Mouse (Mus musculus): Measurements from ENCODE around the gene Ms4a5. TPM values are rescaled to one million over a fixed set of nuclear protein-coding genes. Genes with fewer than 3 reads are reported as not detected.
"Not testable (repeated sequence)": the region's sequence is repeated elsewhere in the genome, so short reads cannot be mapped to it uniquely, and the experiment has no call there.

Ms4a5 gene
- polyA plus RNA-seq, 1 experiment, result not detected

GRCm38 (mm10) chr19:11266956-11267355 is 16.7 kb downstream of the Ms4a5 start:
- H3K4me1 ChIP-seq (ENCODE audit: control insufficient read depth, insufficient read depth, low read length), result no peaks in the 10 kb centered on the region
- no peak overlapping the region for H3K4me3 ChIP-seq (ENCODE audit: insufficient read depth, low read length)
- no peak overlapping the region for H3K27ac ChIP-seq (ENCODE audit: insufficient read depth, low read length)
- no peak for TF ChIP-seq CTCF (IDR thresholded peaks at IDR 0.05; ENCODE audit: extremely low read depth, insufficient read depth, low read length)
- no peak for TF ChIP-seq POLR2A (IDR thresholded peaks at IDR 0.05; ENCODE audit: extremely low read depth, insufficient read depth, low read length)

- TF ChIP-seq POLR2A (IDR thresholded peaks at IDR 0.05; ENCODE audit: extremely low read depth, insufficient read depth, low read length), result no peak
- TF ChIP-seq CTCF (IDR thresholded peaks at IDR 0.05; ENCODE audit: extremely low read depth, insufficient read depth, low read length), result no peak
- no peaks in the 10 kb centered on the region for H3K4me1 ChIP-seq (ENCODE audit: control insufficient read depth, insufficient read depth, low read length)
- no peak within 1 kb of the TSS for H3K27ac ChIP-seq (ENCODE audit: insufficient read depth, low read length)
- no peak within 1 kb of the TSS for H3K4me3 ChIP-seq (ENCODE audit: insufficient read depth, low read length)
Observed at GRCm38 (mm10) chr19:11266052-11266845, 17.4 kb downstream of the Ms4a5 start, which contains the start of gene Ms4a1. Gene Ms4a1 (minus strand): TSS chr19:11266241.

GRCm38 (mm10) chr19:11264602-11265185 is 19.0 kb downstream of the Ms4a5 start:
- no peak for TF ChIP-seq POLR2A (IDR thresholded peaks at IDR 0.05; ENCODE audit: extremely low read depth, insufficient read depth, low read length)
- TF ChIP-seq CTCF (IDR thresholded peaks at IDR 0.05; ENCODE audit: extremely low read depth, insufficient read depth, low read length), result no peak
- Histone ChIP-seq H3K27ac (ENCODE audit: insufficient read depth, low read length) (no peak overlapping the region), H3K4me3 (ENCODE audit: insufficient read depth, low read length) (no peak overlapping the region), H3K4me1 (ENCODE audit: control insufficient read depth, insufficient read depth, low read length) (no peaks in the 10 kb centered on the region)

GRCm38 (mm10) chr19:11263549-11263948 is 20.1 kb downstream of the Ms4a5 start:
- Histone ChIP-seq H3K4me3 (ENCODE audit: insufficient read depth, low read length) (no peak overlapping the region), H3K4me1 (ENCODE audit: control insufficient read depth, insufficient read depth, low read length) (no peaks in the 10 kb centered on the region), H3K27ac (ENCODE audit: insufficient read depth, low read length) (no peak overlapping the region)
- TF ChIP-seq CTCF (IDR thresholded peaks at IDR 0.05; ENCODE audit: extremely low read depth, insufficient read depth, low read length), result no peak
- TF ChIP-seq POLR2A (IDR thresholded peaks at IDR 0.05; ENCODE audit: extremely low read depth, insufficient read depth, low read length), result no peak

GRCm38 (mm10) chr19:11262932-11263331 is 20.7 kb downstream of the Ms4a5 start:
- H3K4me3 ChIP-seq (ENCODE audit: insufficient read depth, low read length); H3K4me1 ChIP-seq (ENCODE audit: control insufficient read depth, insufficient read depth, low read length): not testable (repeated sequence)

DNA sequence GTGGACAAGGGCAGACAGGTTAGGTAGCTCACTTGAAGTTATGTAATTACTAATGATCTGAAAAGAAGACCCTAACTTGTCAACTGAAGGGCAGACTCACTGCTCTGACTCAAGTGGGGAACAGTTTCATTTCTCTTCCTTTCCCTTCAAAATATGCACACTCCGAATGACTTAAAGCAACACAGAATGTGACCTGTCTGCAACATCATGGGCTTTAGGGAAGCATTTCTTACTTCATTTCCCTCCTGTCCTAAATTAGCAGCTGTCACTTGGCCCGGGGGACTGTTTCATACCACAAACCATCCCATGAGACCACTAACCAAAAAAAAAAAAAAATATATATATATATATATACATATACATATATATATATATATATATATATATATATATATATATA is 22.2 kb downstream of the Ms4a5 start:
- Histone ChIP-seq H3K4me3 (ENCODE audit: insufficient read depth, low read length) (no peak overlapping the region), H3K4me1 (ENCODE audit: control insufficient read depth, insufficient read depth, low read length) (no peaks in the 10 kb centered on the region), H3K27ac (ENCODE audit: insufficient read depth, low read length) (no peak overlapping the region)
- TF ChIP-seq POLR2A (IDR thresholded peaks at IDR 0.05; ENCODE audit: extremely low read depth, insufficient read depth, low read length), result no peak
- TF ChIP-seq CTCF (IDR thresholded peaks at IDR 0.05; ENCODE audit: extremely low read depth, insufficient read depth, low read length), result no peak

More at GRCm38 (mm10) chr19:11262932-11263331, 20.7 kb downstream of the Ms4a5 start:
- H3K27ac ChIP-seq (ENCODE audit: insufficient read depth, low read length), result not testable (repeated sequence)

GRCm38 (mm10) chr19:11244230-11244629 is 39.4 kb downstream of the Ms4a5 start:
- TF ChIP-seq POLR2A (IDR thresholded peaks at IDR 0.05; ENCODE audit: extremely low read depth, insufficient read depth, low read length) (no peak), CTCF (IDR thresholded peaks at IDR 0.05; ENCODE audit: extremely low read depth, insufficient read depth, low read length) (no peak)
- H3K4me1 ChIP-seq (ENCODE audit: control insufficient read depth, insufficient read depth, low read length), result no peaks in the 10 kb centered on the region
- no peak overlapping the region for H3K27ac ChIP-seq (ENCODE audit: insufficient read depth, low read length)
- no peak overlapping the region for H3K4me3 ChIP-seq (ENCODE audit: insufficient read depth, low read length)

DNA sequence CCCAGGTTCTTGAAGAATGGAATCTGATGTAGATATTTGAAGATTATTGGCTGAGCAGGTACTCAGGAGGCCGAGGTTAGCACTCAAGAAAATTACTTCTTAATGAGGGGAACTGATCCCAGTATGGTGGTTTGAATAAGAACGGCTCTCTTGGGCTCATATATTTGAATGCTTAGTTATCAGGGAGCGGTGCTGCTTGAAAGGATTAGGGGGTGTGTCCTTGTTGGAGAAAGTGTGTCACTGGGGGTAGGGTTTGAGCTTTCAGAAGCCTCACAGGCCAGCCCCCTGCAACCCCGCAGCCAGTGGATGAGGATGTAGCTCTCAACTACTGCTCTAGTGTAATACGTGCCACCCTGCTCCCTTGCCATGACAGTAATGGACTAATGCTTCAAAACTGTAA is 41.1 kb downstream of the Ms4a5 start:
- no peak for TF ChIP-seq POLR2A (IDR thresholded peaks at IDR 0.05; ENCODE audit: extremely low read depth, insufficient read depth, low read length)
- TF ChIP-seq CTCF (IDR thresholded peaks at IDR 0.05; ENCODE audit: extremely low read depth, insufficient read depth, low read length), result no peak
- H3K4me3 ChIP-seq (ENCODE audit: insufficient read depth, low read length), result no peak overlapping the region
- no peaks in the 10 kb centered on the region for H3K4me1 ChIP-seq (ENCODE audit: control insufficient read depth, insufficient read depth, low read length)
- H3K27ac ChIP-seq (ENCODE audit: insufficient read depth, low read length), result no peak overlapping the region

DNA sequence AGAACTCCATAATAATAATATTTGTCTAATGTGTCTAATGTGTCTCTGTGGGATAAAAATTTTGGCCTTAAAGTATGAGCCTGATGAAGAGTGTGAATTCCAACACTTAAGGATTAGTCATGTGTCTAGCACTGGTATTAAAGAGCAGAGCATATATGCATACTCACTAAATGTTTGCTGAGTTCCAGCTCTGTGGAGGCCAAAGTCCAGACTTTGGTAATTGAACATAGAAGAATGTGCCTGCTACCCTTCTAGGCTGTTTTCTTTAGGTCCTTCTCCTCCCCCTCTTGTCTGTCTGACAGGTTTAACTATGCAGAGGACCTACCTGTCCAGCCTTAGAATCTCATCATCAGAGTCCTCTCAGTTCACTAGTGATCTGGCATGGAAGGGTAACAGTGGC is 47.9 kb downstream of the Ms4a5 start:
- Histone ChIP-seq H3K4me1 (ENCODE audit: control insufficient read depth, insufficient read depth, low read length) (no peaks in the 10 kb centered on the region), H3K4me3 (ENCODE audit: insufficient read depth, low read length) (no peak overlapping the region), H3K27ac (ENCODE audit: insufficient read depth, low read length) (no peak overlapping the region)
- TF ChIP-seq CTCF (IDR thresholded peaks at IDR 0.05; ENCODE audit: extremely low read depth, insufficient read depth, low read length) (no peak), POLR2A (IDR thresholded peaks at IDR 0.05; ENCODE audit: extremely low read depth, insufficient read depth, low read length) (no peak)
